12 mouse cellular contexts compared by ENCODE assay signal in genomic region chr8:36304809-36305208, GRCm38 (mm10).
"Had no signal": no experiment of that assay in that cellular context is flagged by ENCODE, and none has a peak within 500 bp of the region (broad histone marks: within the 10 kb centered on the region; RNA-seq: fewer than 3 reads in every experiment).

No protein-coding gene starts in this region.

- DNase-seq: retina, postnatal 1 day; right cerebral cortex, adult 18-20 months; right cerebral cortex, postnatal 14 days; right cerebral cortex, postnatal 25 days; right cerebral cortex, postnatal 4 days; spleen, adult 18-20 months; thymus, adult 18-20 months; thymus, adult 2 months; thymus, postnatal 14 days; thymus, postnatal 25 days; thymus, postnatal 36 days; thymus, postnatal 4 days had no signal
